Mouse (Mus musculus) lung, postnatal 36 days (tissue): ENCODE results near the gene Art4.

ENCODE experiments used
- DNase-seq: peaks from one replicate; pipeline ENCODE4 v3.0.0; 2022; ENCODE audit warnings: mixed read lengths

The Art4 gene

GRCm38 (mm10) chr6:136865360-136865759 lies 7.8 kb upstream of the Art4 start:
- DNase-seq, result no peak

- peak; percentile 70 for DNase-seq
Observed at GRCm38 (mm10) chr6:136861020-136861419, 3.5 kb upstream of the Art4 start.

- no peak for DNase-seq
Observed at GRCm38 (mm10) chr6:136858420-136858819, 887 bp upstream of the Art4 start.

GRCm38 (mm10) chr6:136857873-136858260 lies 334 bp upstream of the Art4 start:
- DNase-seq, result peak; percentile 68

GRCm38 (mm10) chr6:136856071-136856636 lies 1.4 kb downstream of the Art4 start:
- DNase-seq, result peak; percentile 60

GRCm38 (mm10) chr6:136855183-136855582 lies 2.4 kb downstream of the Art4 start:
- DNase-seq, result no peak

- DNase-seq, result no peak
Observed at GRCm38 (mm10) chr6:136854361-136854781, 3.2 kb downstream of the Art4 start.

GRCm38 (mm10) chr6:136852762-136853161 lies 4.8 kb downstream of the Art4 start:
- no peak for DNase-seq

- DNase-seq, result no peak
Observed at GRCm38 (mm10) chr6:136852348-136852747, 5.2 kb downstream of the Art4 start.

GRCm38 (mm10) chr6:136850267-136850666 lies 7.3 kb downstream of the Art4 start:
- DNase-seq, result no peak

GRCm38 (mm10) chr6:136848971-136849370 lies 8.6 kb downstream of the Art4 start:
- DNase-seq, result no peak

- DNase-seq, result no peak
Observed at GRCm38 (mm10) chr6:136848399-136848798, 9.1 kb downstream of the Art4 start.

GRCm38 (mm10) chr6:136847790-136848189 lies 9.7 kb downstream of the Art4 start:
- DNase-seq, result peak; percentile 77

- DNase-seq, result no peak
Observed at GRCm38 (mm10) chr6:136847267-136847666, 10.3 kb downstream of the Art4 start.

GRCm38 (mm10) chr6:136845706-136846480 lies 11.6 kb downstream of the Art4 start:
- no peak for DNase-seq

GRCm38 (mm10) chr6:136844903-136845302 lies 12.6 kb downstream of the Art4 start:
- no peak for DNase-seq

- no peak for DNase-seq
Observed at GRCm38 (mm10) chr6:136837323-136837722, 20.2 kb downstream of the Art4 start.

- no peak for DNase-seq
Observed at GRCm38 (mm10) chr6:136835352-136835751, 22.2 kb downstream of the Art4 start, which contains the start of gene Smco3. TSS of gene Smco3 (minus strand) at chr6:136835452.

- peak; percentile 22 for DNase-seq
Observed at GRCm38 (mm10) chr6:136831712-136832111, 25.8 kb downstream of the Art4 start.

GRCm38 (mm10) chr6:136828681-136829080 lies 28.9 kb downstream of the Art4 start:
- DNase-seq, result no peak

- DNase-seq, result peak; percentile 98
Observed at GRCm38 (mm10) chr6:136827881-136828561, 29.5 kb downstream of the Art4 start, which contains the start of gene Wbp11. TSS of gene Wbp11 (minus strand) at chr6:136828233.

GRCm38 (mm10) chr6:136827516-136827880 lies 30.0 kb downstream of the Art4 start, which contains the start of gene BC049715:
TSS of gene BC049715 (plus strand) at chr6:136827626.
- peak; percentile 31 for DNase-seq

GRCm38 (mm10) chr6:136827116-136827515 lies 30.4 kb downstream of the Art4 start:
- DNase-seq, result no peak

- DNase-seq, result no peak
Observed at GRCm38 (mm10) chr6:136824987-136825386, 32.5 kb downstream of the Art4 start.
